Mouse (Mus musculus) forebrain, embryonic 11.5 days (tissue): ENCODE data around the gene Drap1. TPM values are rescaled to one million over a fixed set of nuclear protein-coding genes. Genes with fewer than 3 reads are reported as not detected.

ENCODE experiments used
- ATAC-seq: fragments of 200-750 bp; cut with Nextera tagmentation; replicated peaks from 2 replicates; pipeline ENCODE4 v1.8.0; 2017; ENCODE audit warnings: moderate TSS enrichment; ENCODE audit not compliant: low FRiP score
- DNase-seq: peaks from one replicate; pipeline ENCODE4 v3.0.0-alpha.2; 2017; ENCODE audit warnings: low spot score
- H3K27ac ChIP-seq: fragments of 300-500 bp; sonication (generic); 2 replicates; pipeline ENCODE4 v1.5.1; 2014; ENCODE audit warnings: low read depth, low read length
- H3K27me3 ChIP-seq: fragments of 300-500 bp; sonication (generic); 2 replicates; pipeline ENCODE4 v1.6.1; 2014; ENCODE audit warnings: mild to moderate bottlenecking, low read length, mixed read lengths; ENCODE audit not compliant: control insufficient read depth, insufficient read depth
- H3K36me3 ChIP-seq: fragments of 300-500 bp; sonication (generic); 2 replicates; pipeline ENCODE4 v1.6.1; 2014; ENCODE audit warnings: mild to moderate bottlenecking, low read length, moderate library complexity, mixed read lengths; ENCODE audit not compliant: control insufficient read depth, insufficient read depth
- H3K4me1 ChIP-seq: fragments of 300-500 bp; sonication (generic); replicated peaks from 2 replicates; pipeline ENCODE4 v1.6.1; 2014; ENCODE audit warnings: low read length, mixed read lengths; ENCODE audit not compliant: control insufficient read depth, insufficient read depth
- H3K4me2 ChIP-seq: fragments of 300-500 bp; sonication (generic); 2 replicates; pipeline ENCODE4 v1.6.1; 2014; ENCODE audit warnings: low read depth, mild to moderate bottlenecking, low read length, moderate library complexity, mixed read lengths; ENCODE audit not compliant: severe bottlenecking
- H3K4me3 ChIP-seq: fragments of 300-500 bp; sonication (generic); 2 replicates; pipeline ENCODE4 v1.5.1; 2014; ENCODE audit warnings: low read depth, low read length
- H3K9ac ChIP-seq: fragments of 300-500 bp; sonication (generic); 2 replicates; pipeline ENCODE4 v1.6.1; 2014; ENCODE audit warnings: low read length
- H3K9me3 ChIP-seq: fragments of 300-500 bp; sonication (generic); 2 replicates; pipeline ENCODE4 v1.6.1; 2016; ENCODE audit warnings: low read length, mixed read lengths; ENCODE audit not compliant: control insufficient read depth
- WGBS: fragments of 180-500 bp; shearing (Covaris S2); extraction: QIAGEN DNeasy Blood & Tissue Kit; methylation state at CpG from one replicate; pipeline ENCODE4 v1.1.7; 2014; 5-methylcytosine and 5-hydroxymethylcytosine counted together
- polyA plus RNA-seq: library from polyadenylated mRNA; unstranded; fragments of >200 nt; fragmentation: Nextera tagmentation; extraction: Ambion mirVana; gene quantifications from 2 replicates; pipeline ENCODE4 v1.2.1, GENCODE M21; 2014

The Drap1 gene
- 193 and 202 TPM in 2 replicates for polyA plus RNA-seq

DNA sequence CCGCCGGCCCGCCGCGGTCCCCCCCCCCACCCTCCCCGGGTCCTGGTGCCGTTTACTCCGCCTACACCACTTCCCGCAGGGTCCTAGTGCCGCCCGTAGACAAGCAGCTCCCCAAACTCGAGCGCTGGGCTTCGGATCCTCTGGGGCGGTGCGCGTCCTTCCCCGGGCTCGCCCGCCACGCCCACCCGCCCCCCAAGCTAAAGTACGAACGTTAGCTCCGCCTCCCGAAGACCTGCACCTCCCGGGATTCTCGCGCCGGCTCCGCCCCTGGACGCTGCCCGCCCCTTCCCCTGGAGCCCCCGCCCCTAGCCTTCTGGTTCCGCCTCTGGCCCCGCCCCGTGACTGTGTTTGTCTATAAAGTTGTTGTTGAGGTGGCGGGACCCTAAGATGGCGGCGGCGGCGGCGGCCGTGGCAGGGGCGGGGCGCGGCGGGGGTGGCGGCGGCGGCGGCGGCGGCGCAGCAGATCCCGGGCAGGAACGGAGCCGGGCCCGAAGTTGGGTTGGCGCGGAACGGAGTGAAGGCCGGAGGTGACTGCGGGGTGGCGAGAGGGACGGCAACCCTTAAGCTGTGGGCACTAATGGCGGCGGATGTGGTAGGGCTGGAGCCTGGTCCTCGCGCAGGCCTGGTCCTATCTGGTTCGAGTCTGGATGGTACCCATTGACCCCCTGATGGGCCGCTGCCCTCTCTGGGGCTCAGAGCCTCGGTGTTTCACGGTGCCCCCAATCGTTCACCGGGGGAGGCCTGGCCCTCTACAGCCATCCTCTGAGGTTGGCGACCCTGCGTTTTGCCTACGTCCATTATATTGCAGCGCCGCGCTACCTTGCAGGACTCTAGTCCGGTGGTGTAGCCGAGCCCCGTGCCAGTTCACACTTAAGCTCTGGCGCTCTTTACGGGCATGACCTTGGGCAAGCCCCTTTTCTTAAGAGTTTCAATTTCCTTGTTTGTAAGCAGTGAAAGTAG lies at the start of gene Drap1, which contains the start of gene AI837181:
Drap1 (minus strand) TSS at position 198 of the 960 bp plus-strand sequence.
AI837181 (plus strand) TSS at position 363 of the 960 bp plus-strand sequence.
- WGBS = under 1% methylated on average over 48 of the region's 87 CpGs

DNA sequence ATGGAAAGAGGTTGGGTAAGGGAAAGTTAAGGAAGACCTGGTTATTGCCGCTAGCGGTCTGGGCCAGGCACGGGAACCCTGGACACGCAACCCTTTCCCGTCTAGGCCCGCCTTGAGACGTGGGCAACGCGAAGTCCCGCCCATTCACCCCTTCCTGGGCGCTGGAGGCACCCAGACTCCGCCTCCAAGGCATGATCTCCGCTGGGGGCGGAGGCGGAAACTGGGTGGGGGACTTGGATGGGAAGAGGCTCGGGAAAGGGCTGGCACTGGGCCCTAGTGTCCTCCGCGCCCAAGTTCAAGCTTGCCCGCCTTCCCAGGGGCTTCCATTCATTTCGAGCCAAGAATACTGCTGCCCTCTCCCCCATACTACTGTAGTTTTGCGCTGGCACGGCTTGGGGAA lies 48.9 kb upstream of the Drap1 start, which contains the start of gene Efemp2:
Efemp2 (plus strand) TSS at position 235 of the 400 bp plus-strand sequence.
- Histone ChIP-seq H3K4me2 (peak within 1 kb of the TSS; percentile 86), H3K9ac (peak within 1 kb of the TSS; percentile 84), H3K27ac (0 out of 2 replicates have a peak within 1 kb of the TSS, but pooled peaks have one; percentile 18), H3K4me3 (peak within 1 kb of the TSS; percentile 59), H3K9me3 (no peaks in the 10 kb centered on the region), H3K27me3 (no peaks in the 10 kb centered on the region), H3K36me3 (no peaks in the 10 kb centered on the region), H3K4me1 (peaks cover 11% of the 10 kb centered on the region; the same call in 1 of the 2 replicates)
- DNase-seq (peak; percentile 85), ATAC-seq (peak; percentile 72)
- 2% methylated on average over 22 of the region's 22 CpGs for WGBS

More for the DNA sequence above, at the start of gene Drap1, which contains the start of gene AI837181:
- Histone ChIP-seq H3K4me2 (peak within 1 kb of the TSS; percentile 91), H3K27ac (peak within 1 kb of the TSS; percentile 82), H3K9me3 (no peaks in the 10 kb centered on the region), H3K4me1 (peaks cover 17% of the 10 kb centered on the region; the same call in 1 of the 2 replicates), H3K9ac (peak within 1 kb of the TSS; percentile 94), H3K36me3 (peaks cover 7% of the 10 kb centered on the region; the same call in 1 of the 2 replicates), H3K27me3 (no peaks in the 10 kb centered on the region), H3K4me3 (peak within 1 kb of the TSS; percentile 83)
- DNase-seq (peak; percentile 100), ATAC-seq (peak; percentile 92)

DNA sequence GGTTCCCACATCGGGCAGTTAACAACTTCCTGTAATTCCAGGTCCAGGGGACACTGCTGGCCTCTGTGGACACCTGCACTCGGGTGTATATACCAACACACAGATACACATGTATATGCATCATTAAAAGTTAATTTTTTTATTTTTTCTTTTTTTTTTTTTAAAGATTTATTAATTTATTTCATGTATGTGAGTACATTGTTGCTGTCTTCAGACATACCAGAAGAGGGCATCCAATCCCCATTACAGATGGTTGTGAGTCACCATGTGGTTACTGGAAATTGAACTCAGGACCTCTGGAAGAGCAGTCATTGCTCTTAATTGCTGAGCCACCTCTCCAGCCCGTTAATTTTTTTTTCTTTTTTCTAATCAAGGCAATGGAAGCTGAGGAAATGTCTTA lies 48.1 kb upstream of the Drap1 start:
- no peak overlapping the region for H3K9ac ChIP-seq
- ATAC-seq (no peak), DNase-seq (no peak)
- H3K4me2 ChIP-seq = no peak overlapping the region
- H3K27ac ChIP-seq = no peak overlapping the region
- no peaks in the 10 kb centered on the region for H3K27me3 ChIP-seq
- H3K4me3 ChIP-seq = no peak overlapping the region
- no peaks in the 10 kb centered on the region for H3K36me3 ChIP-seq
- 84% methylated on average over 3 of the region's 3 CpGs for WGBS
- H3K9me3 ChIP-seq = no peaks in the 10 kb centered on the region
- peaks cover 11% of the 10 kb centered on the region; the same call in 1 of the 2 replicates for H3K4me1 ChIP-seq

DNA sequence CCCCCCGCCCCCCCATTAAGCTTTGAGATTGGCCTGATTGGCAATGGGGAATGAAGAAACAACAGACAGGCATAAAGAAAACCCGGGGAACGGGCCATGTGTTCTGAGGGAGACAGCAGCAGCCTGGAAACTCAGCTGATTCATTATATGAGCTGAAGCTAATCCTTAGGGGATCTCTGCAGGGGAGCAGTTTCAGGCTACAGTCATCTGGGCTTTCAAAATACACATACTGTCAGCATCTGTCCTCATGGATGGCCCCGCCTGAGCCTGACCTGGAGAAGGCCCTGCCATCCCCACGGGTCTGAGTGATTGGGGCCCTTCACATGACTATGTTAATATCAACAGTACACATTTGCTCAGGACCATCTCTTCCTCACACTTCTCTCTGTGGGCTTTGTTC lies 47.1 kb upstream of the Drap1 start:
- no peak for ATAC-seq
- H3K27me3 ChIP-seq = no peaks in the 10 kb centered on the region
- no peak overlapping the region for H3K4me3 ChIP-seq
- no peaks in the 10 kb centered on the region; the same call in none of the 2 replicates for H3K36me3 ChIP-seq
- 56% methylated on average over 5 of the region's 5 CpGs for WGBS
- H3K4me2 ChIP-seq = no peak overlapping the region
- H3K4me1 ChIP-seq = peaks cover 11% of the 10 kb centered on the region; the same call in 1 of the 2 replicates
- no peak for DNase-seq
- H3K27ac ChIP-seq = no peak overlapping the region
- no peaks in the 10 kb centered on the region for H3K9me3 ChIP-seq
- no peak overlapping the region for H3K9ac ChIP-seq

DNA sequence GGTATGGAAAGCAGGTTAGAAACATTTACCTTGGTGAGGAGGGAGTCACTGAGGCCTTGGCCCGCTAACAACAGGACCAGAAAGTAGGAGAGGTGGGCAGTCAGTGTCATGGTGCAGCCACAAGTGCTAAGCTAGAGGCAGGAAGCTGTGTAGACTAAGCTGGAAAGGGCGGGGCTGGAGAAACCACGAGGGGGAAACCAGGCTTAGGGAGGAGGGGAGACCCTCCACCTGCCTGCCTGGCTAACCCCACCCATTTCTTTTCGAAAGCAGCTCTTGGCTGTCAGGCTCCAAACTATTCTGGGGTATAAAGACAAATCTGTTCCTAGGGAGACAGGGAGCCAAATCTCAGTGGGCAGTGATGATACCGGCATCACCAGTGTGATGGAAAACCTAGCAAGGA lies 43.6 kb upstream of the Drap1 start, which contains the start of gene Ctsw:
Ctsw (minus strand) TSS at position 134 of the 400 bp plus-strand sequence.
- H3K4me2 ChIP-seq = no peak within 1 kb of the TSS
- peaks cover 4% of the 10 kb centered on the region; the same call in 1 of the 2 replicates for H3K4me1 ChIP-seq
- H3K9me3 ChIP-seq = no peaks in the 10 kb centered on the region
- H3K4me3 ChIP-seq = no peak within 1 kb of the TSS
- H3K27ac ChIP-seq = no peak within 1 kb of the TSS
- DNase-seq = no peak
- H3K9ac ChIP-seq = no peak within 1 kb of the TSS
- ATAC-seq = no peak
- peaks cover 2% of the 10 kb centered on the region for H3K36me3 ChIP-seq
- WGBS = 57% methylated on average over 5 of the region's 5 CpGs
- H3K27me3 ChIP-seq = no peaks in the 10 kb centered on the region

DNA sequence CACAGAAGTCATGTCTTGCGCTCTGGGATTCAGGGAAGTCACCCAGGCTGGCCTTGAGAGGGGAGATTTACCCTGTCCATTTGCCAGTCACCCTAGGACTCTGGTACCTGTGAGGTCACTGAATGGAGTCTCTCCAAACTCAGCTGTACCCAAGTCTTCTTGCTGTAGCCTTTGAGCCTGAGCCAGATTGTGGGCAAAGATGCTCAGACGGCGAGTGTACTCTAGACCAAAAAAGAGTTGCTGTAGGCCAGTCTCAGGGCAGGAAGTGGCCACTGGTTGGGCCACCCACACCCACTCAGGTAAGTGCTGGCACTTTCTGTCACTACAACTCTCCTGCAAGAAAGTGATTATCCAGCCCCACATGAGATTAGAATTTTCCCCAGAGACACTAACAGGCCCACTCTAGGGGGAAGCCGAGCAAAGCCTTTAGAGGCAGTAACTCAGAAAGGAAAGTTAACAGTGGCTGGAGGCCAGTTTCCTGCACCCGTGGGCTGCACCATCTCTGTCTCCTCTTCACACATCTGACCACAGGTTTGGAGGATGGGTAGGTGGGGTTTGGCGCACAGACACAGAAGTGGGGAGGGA lies 42.2 kb upstream of the Drap1 start:
- no peak for DNase-seq
- 95% methylated on average over 6 of the region's 6 CpGs for WGBS
- Histone ChIP-seq H3K9me3 (no peaks in the 10 kb centered on the region), H3K27ac (no peak overlapping the region), H3K36me3 (peaks cover 2% of the 10 kb centered on the region), H3K4me1 (peaks cover 4% of the 10 kb centered on the region; the same call in 1 of the 2 replicates), H3K4me3 (no peak overlapping the region), H3K4me2 (no peak overlapping the region), H3K27me3 (no peaks in the 10 kb centered on the region), H3K9ac (no peak overlapping the region)
- ATAC-seq = no peak

DNA sequence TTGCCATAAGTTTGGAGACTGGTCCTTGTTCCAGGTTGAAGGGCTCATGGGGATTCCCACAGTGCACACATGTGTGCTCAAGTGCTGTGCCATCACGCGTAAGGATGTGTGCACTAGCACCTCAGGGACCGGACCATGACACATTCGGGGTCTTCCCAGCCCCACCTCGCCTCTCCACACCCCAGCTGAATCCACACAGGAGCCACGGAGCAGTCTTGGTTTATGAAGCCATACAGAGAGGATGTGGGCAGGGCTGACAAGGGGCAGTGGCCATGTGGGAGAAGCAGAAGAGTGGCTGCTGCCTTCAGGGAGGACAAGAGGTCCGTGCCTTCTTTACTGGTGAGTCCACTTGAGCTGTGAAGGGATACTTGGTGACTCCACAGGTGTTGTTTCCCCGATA lies 40.3 kb upstream of the Drap1 start:
- no peak overlapping the region for H3K4me3 ChIP-seq
- H3K27me3 ChIP-seq = no peaks in the 10 kb centered on the region
- DNase-seq (no peak), ATAC-seq (no peak)
- peaks cover 2% of the 10 kb centered on the region for H3K36me3 ChIP-seq
- H3K9me3 ChIP-seq = no peaks in the 10 kb centered on the region
- 93% methylated on average over 8 of the region's 8 CpGs for WGBS
- H3K4me1 ChIP-seq = peaks cover 9% of the 10 kb centered on the region; the same call in 1 of the 2 replicates
- no peak overlapping the region for H3K4me2 ChIP-seq
- no peak overlapping the region for H3K27ac ChIP-seq
- no peak overlapping the region for H3K9ac ChIP-seq
